Mouse (Mus musculus) hindbrain, embryonic 14.5 days (tissue): ENCODE data around the gene 2310011J03Rik. TPM values are rescaled to one million over a fixed set of nuclear protein-coding genes. Genes with fewer than 3 reads are reported as not detected.
A peak's percentile ranks its signal among the peaks of the same experiment; 100 is the strongest.

ENCODE experiments used
- ATAC-seq: fragments of 200-750 bp; cut with Nextera tagmentation; 2 replicates; pipeline ENCODE4 v1.8.0; 2017; ENCODE audit warnings: moderate number of reproducible peaks, mild to moderate bottlenecking, moderate TSS enrichment, moderate library complexity; ENCODE audit not compliant: low FRiP score
- DNase-seq: peaks from one replicate; pipeline ENCODE4 v3.0.0-alpha.2; 2015; ENCODE audit warnings: low spot score
- H3K27ac ChIP-seq: fragments of 300-500 bp; sonication (generic); 2 replicates; pipeline ENCODE4 v1.5.1; 2014; ENCODE audit warnings: mild to moderate bottlenecking, moderate library complexity
- H3K27me3 ChIP-seq: fragments of 300-500 bp; sonication (generic); 2 replicates; pipeline ENCODE4 v1.6.1; 2014; ENCODE audit warnings: mild to moderate bottlenecking, low read length, mixed read lengths; ENCODE audit not compliant: control insufficient read depth, insufficient read depth
- H3K36me3 ChIP-seq: fragments of 300-500 bp; sonication (generic); replicated peaks from 2 replicates; pipeline ENCODE4 v1.6.1; 2014; ENCODE audit not compliant: control insufficient read depth, insufficient read depth
- H3K4me1 ChIP-seq: fragments of 300-500 bp; sonication (generic); replicated peaks from 2 replicates; pipeline ENCODE4 v1.6.1; 2014; ENCODE audit warnings: antibody characterized with exemption, low read length, mixed read lengths; ENCODE audit not compliant: control insufficient read depth, insufficient read depth
- H3K4me2 ChIP-seq: fragments of 300-500 bp; sonication (generic); replicated peaks from 2 replicates; pipeline ENCODE4 v1.6.1; 2014; ENCODE audit warnings: mild to moderate bottlenecking, moderate library complexity
- H3K4me3 ChIP-seq: fragments of 300-500 bp; sonication (generic); replicated peaks from 2 replicates; pipeline ENCODE4 v1.5.1; 2014; ENCODE audit warnings: mild to moderate bottlenecking, low read length
- H3K9ac ChIP-seq: fragments of 300-500 bp; sonication (generic); 2 replicates; pipeline ENCODE4 v1.6.1; 2014
- H3K9me3 ChIP-seq: fragments of 300-500 bp; sonication (generic); 2 replicates; pipeline ENCODE4 v1.6.1; 2016; ENCODE audit warnings: low read length; ENCODE audit not compliant: control insufficient read depth
- WGBS: fragments of 180-500 bp; shearing (Covaris S2); extraction: QIAGEN DNeasy Blood & Tissue Kit; methylation state at CpG from one replicate; pipeline ENCODE4 v1.1.7; 2014; 5-methylcytosine and 5-hydroxymethylcytosine counted together
- polyA plus RNA-seq: library from polyadenylated mRNA; unstranded; fragments of >200 nt; fragmentation: Nextera tagmentation; extraction: Ambion mirVana; gene quantifications from 2 replicates; pipeline ENCODE4 v1.2.1, GENCODE M21; 2014

Gene 2310011J03Rik
- polyA plus RNA-seq, 1 experiment from 2014 or later: 23.3 TPM

- Histone ChIP-seq H3K27me3 (no peaks in the 10 kb centered on the region), H3K36me3 (no peaks in the 10 kb centered on the region), H3K4me1 (no peaks in the 10 kb centered on the region; the same call in 1 of the 2 replicates), H3K4me3 (no peak overlapping the region), H3K9me3 (no peaks in the 10 kb centered on the region), H3K27ac (no peak overlapping the region), H3K4me2 (no peak overlapping the region), H3K9ac (no peak overlapping the region)
- DNase-seq: no peak
- no peak for ATAC-seq
- 79% methylated on average over 5 of the region's 5 CpGs for WGBS
Measured at GRCm38 (mm10) chr10:80332525-80332989, 12.2 kb upstream of the 2310011J03Rik start.

- Histone ChIP-seq H3K27ac (no peak overlapping the region), H3K4me1 (no peaks in the 10 kb centered on the region; the same call in 1 of the 2 replicates), H3K9me3 (no peaks in the 10 kb centered on the region), H3K4me3 (no peak overlapping the region), H3K36me3 (no peaks in the 10 kb centered on the region), H3K9ac (no peak overlapping the region), H3K27me3 (no peaks in the 10 kb centered on the region), H3K4me2 (no peak overlapping the region)
- no peak for ATAC-seq
- DNase-seq: no peak
- WGBS: 70% methylated on average over 10 of the region's 10 CpGs
Measured at GRCm38 (mm10) chr10:80331636-80332524, 11.5 kb upstream of the 2310011J03Rik start.

- Histone ChIP-seq H3K9ac (no peak overlapping the region), H3K36me3 (no peaks in the 10 kb centered on the region), H3K27me3 (no peaks in the 10 kb centered on the region), H3K27ac (no peak overlapping the region), H3K4me2 (peak overlapping the region; percentile 21), H3K9me3 (no peaks in the 10 kb centered on the region), H3K4me3 (no peak overlapping the region), H3K4me1 (no peaks in the 10 kb centered on the region; the same call in 1 of the 2 replicates)
- ATAC-seq: no peak
- WGBS: 78% methylated on average over 2 of the region's 2 CpGs
- DNase-seq: no peak
Measured at GRCm38 (mm10) chr10:80330888-80331287, 10.6 kb upstream of the 2310011J03Rik start.

- no peak overlapping the region for H3K27ac ChIP-seq
- ATAC-seq (no peak), DNase-seq (no peak)
- no peaks in the 10 kb centered on the region for H3K36me3 ChIP-seq
- H3K4me3 ChIP-seq: peak overlapping the region; percentile 43
- no peaks in the 10 kb centered on the region for H3K9me3 ChIP-seq
- peak overlapping the region; percentile 87 for H3K4me2 ChIP-seq
- H3K27me3 ChIP-seq: 0 out of 2 replicates have a peak, but pooled peaks cover under 1% of the 10 kb centered on the region
- WGBS: 1% methylated on average over 39 of the region's 41 CpGs
- H3K9ac ChIP-seq: peak overlapping the region; percentile 58
- no peaks in the 10 kb centered on the region; the same call in 1 of the 2 replicates for H3K4me1 ChIP-seq
Measured at GRCm38 (mm10) chr10:80330084-80330483, 9.7 kb upstream of the 2310011J03Rik start.

DNA sequence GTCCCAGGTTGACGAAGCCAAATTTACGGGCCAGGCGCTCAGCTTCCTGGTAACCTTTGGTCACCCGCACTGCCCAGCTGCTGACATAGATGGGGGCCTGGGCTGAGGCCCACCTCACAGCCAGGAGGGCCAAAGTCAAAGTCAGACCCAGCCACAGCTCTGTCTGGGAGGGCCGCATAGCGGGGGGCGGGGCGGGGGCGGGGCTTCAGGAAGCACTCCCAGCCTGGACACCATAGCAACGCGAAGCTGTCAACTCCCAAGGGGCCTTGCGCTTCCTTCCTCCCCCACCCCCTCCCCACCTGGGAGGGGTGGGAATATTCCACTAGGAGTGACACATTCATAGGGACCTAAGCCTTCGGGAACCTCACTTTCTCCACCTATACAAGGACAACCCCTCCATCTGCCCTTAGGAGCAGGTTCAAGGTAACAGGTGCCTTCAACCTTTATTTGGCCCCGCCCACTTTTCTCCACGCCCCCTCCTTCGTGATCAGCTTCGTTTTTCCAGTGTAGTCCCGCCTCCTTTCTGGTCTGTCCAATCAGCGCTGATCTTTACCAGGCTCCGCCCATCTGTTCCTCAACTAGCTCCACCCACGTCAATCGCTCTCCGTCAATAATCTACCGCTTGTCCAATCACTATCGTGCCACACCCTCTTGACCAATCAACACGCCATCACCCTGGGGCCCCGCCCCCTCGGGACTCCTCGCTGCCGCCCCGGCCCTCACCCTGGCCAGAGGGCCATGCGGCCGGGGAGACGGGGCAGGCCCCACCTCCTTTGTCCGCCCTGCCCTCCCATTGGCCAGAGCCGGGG, 9.1 kb upstream of the 2310011J03Rik start, which contains the start of the genes Pcsk4 and Reep6:
TSS of gene Pcsk4 (minus strand) at position 226 of the 809 bp plus-strand sequence.
TSS of gene Reep6 (plus strand) at position 681 of the 809 bp plus-strand sequence.
- peak within 1 kb of the TSS; percentile 58 for H3K9ac ChIP-seq
- 4% methylated on average over 36 of the region's 36 CpGs for WGBS
- H3K27me3 ChIP-seq: 0 out of 2 replicates have a peak, but pooled peaks cover 6% of the 10 kb centered on the region
- H3K9me3 ChIP-seq: no peaks in the 10 kb centered on the region
- H3K4me3 ChIP-seq: peak within 1 kb of the TSS; percentile 43
- ATAC-seq (peak; percentile 93), DNase-seq (peak; percentile 90)
- no peak within 1 kb of the TSS for H3K27ac ChIP-seq
- no peaks in the 10 kb centered on the region; the same call in 1 of the 2 replicates for H3K4me1 ChIP-seq
- peak within 1 kb of the TSS; percentile 87 for H3K4me2 ChIP-seq
- H3K36me3 ChIP-seq: no peaks in the 10 kb centered on the region

DNA sequence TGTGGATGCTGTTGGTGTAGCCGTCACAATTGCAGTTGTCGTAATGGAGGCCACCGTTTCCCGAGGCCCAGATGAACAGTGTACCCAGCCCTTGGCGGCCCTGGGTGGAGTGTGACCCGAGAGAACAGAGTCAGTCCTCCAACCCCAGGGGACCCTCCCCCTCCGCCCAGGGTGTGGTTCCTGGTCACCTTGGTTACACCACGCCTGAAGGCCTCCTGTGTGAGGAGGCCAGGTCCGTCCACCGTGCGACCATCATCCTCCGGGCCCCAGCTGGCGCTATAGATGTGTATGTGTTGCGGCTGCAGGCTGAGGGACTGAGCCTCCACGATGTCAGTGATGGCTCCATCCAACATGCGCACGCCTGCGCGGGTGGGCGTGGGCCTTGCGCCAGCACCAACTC, 4.7 kb upstream of the 2310011J03Rik start:
- H3K9me3 ChIP-seq: no peaks in the 10 kb centered on the region
- no peak overlapping the region for H3K4me2 ChIP-seq
- no peaks in the 10 kb centered on the region for H3K36me3 ChIP-seq
- H3K27ac ChIP-seq: no peak overlapping the region
- ATAC-seq: no peak
- peaks cover 7% of the 10 kb centered on the region for H3K4me1 ChIP-seq
- H3K4me3 ChIP-seq: no peak overlapping the region
- 88% methylated on average over 21 of the region's 21 CpGs for WGBS
- no peak for DNase-seq
- H3K9ac ChIP-seq: no peak overlapping the region
- peaks cover 6% of the 10 kb centered on the region; the same call in 1 of the 2 replicates for H3K27me3 ChIP-seq

GRCm38 (mm10) chr10:80324120-80325037, 4.0 kb upstream of the 2310011J03Rik start:
- Histone ChIP-seq H3K4me3 (peak overlapping the region; percentile 38; the same call in 1 of the 2 replicates), H3K36me3 (no peaks in the 10 kb centered on the region)

More at GRCm38 (mm10) chr10:80324120-80325037, 4.0 kb upstream of the 2310011J03Rik start:
- H3K27me3 ChIP-seq: peaks cover 6% of the 10 kb centered on the region; the same call in 1 of the 2 replicates
- H3K4me1 ChIP-seq: peaks cover 12% of the 10 kb centered on the region
- peak overlapping the region; percentile 74; the same call in 1 of the 2 replicates for H3K4me2 ChIP-seq
- no peaks in the 10 kb centered on the region for H3K9me3 ChIP-seq
- H3K27ac ChIP-seq: no peak overlapping the region
- DNase-seq (no peak), ATAC-seq (no peak)
- 80% methylated on average over 17 of the region's 17 CpGs for WGBS
- no peak overlapping the region; the same call in 1 of the 2 replicates for H3K9ac ChIP-seq
